Mouse (Mus musculus) large intestine, adult 2 months (tissue): Measurements from ENCODE around the gene Psen2. TPM values are rescaled to one million over a fixed set of nuclear protein-coding genes. Genes with fewer than 3 reads are reported as not detected.

ENCODE experiments used
- DNase-seq: peaks from one replicate; pipeline ENCODE4 v3.0.0-alpha.2; 2012; ENCODE audit warnings: low read depth, low spot score
- WGBS: fragments of 180-500 bp; shearing (Covaris S2); methylation state at CpG from one replicate; pipeline ENCODE4 v1.1.7; 2018; 5-methylcytosine and 5-hydroxymethylcytosine counted together
- polyA plus RNA-seq: library from polyadenylated mRNA; depleted of rRNA; stranded (reverse); fragments of >200 nt; gene quantifications from 2 replicates; pipeline ENCODE4 v1.2.3, GENCODE M21; 2012; rRNA removed

Psen2 gene
- 31.5 and 32.6 TPM in 2 replicates for polyA plus RNA-seq

DNA sequence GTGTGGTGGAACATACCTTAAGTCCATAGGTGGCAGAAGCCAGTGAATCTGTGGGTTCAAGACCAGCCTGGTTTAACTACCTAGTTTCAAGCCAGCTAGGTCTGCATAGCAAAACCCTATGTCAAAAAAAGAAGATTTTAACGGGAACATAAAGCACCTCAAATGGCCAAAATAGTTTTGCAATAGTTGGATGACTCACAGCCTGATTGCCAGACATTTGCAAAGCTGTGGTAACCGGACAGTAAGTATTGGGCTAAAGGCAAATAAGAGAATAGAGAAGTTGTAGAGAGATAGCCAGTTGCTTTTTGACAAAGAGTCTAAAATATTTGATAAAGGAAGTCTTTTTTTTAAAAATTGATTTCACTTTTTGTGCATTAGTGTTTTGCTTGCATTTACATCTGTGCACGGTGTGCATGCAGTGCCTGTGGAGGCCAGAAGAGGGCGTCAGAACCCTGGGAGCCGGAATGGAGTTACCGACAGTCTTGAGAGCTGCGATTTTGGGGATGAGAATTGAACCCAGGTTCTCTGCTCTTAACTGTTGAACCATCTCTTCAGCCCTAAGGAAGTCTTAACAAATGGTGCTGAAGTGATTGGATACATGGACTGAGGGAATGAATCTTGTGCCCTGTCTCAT is at the start of gene Psen2:
TSS of gene Psen2 (minus strand) at position 75 of the 634 bp plus-strand sequence.
- WGBS: 44% methylated on average over 7 of the region's 7 CpGs
- DNase-seq: no peak

DNA sequence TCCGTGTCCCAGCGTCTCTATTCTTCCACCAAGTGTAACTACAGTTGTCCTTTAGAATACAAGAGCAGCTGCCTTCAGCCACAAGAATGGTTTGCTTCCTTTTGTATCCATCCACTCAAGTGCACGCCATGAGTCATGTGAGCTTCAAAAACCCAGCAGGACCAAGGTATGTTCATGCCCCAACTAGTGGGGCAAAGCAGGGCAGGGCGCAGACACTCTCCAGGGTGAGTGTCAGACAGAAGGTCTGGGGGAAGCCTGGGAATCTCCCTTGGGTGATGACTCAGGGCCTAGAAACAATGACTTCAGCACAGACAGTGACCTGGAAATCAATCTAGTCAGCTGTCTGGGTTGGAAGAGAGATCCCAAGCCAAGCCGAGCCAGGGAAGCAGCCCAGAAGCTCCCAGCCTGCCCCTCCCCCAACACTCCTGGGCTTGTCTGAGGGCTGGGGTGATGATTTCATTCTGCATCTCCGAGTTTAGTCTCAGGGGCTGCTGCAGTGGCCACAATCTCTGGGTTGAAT is 49.6 kb upstream of the Psen2 start:
- no peak for DNase-seq
- WGBS: 56% methylated on average over 6 of the region's 6 CpGs

DNA sequence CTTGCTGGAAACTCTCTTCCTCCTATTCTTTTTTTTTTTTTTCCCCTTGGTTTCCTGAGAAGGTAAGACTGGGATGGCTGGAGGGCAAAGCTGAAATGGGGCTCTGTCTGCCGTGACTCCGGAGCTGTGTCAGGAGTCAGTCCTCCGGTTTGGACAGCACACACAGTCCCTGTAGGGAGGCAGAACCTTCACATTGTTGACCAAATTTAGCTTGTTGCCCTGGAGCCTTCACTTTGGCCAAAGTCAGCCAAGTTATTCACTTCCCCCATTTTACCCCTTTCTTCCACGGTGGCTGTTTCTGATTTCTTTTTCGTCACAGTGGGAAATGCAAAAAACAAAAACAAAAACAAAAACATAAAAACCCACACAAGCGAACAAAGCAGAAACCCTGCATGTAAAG is 49.0 kb upstream of the Psen2 start:
- WGBS: 83% methylated on average over 6 of the region's 6 CpGs
- no peak for DNase-seq

DNA sequence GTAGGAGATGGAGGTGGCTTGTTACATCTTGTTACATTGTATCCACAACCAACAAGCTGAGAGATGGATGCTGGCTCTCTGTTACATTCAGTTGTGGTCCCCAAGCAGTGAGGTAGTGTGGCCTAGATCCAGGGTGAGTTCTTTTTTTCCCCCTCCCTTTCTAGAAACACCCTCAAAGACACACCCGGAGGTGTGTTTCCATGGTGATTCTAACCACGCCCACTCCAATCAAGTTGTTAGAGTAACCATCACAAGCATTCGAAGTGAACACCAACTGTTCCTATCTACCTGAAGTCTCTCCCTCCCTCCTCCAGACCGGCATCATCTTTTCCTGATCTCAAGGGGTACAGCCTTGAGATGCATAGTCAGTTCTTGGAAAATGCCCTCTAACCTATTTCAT is 45.7 kb upstream of the Psen2 start:
- no peak for DNase-seq
- WGBS: 31% methylated on average over 4 of the region's 4 CpGs

DNA sequence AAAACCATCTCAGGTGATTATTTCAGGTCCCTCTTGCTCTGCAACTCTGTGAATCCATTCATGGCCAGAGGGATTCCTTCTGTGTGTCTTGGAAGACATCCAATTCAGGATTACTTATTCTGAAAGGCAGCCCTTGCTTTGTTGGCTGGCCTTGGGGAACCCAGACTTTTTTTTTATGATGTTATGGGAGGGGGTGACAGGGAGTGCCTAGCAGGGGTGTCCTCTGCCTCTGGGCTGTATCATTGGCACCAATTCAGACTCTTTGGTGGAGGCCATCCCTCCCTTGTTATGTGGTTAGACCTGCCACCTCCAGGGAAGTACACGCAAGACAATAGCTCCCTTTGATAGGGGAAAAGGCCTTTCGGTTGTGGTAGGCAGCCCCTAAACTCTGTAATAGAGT is 44.4 kb upstream of the Psen2 start:
- no peak for DNase-seq
- WGBS: 26% methylated on average over 2 of the region's 2 CpGs

DNA sequence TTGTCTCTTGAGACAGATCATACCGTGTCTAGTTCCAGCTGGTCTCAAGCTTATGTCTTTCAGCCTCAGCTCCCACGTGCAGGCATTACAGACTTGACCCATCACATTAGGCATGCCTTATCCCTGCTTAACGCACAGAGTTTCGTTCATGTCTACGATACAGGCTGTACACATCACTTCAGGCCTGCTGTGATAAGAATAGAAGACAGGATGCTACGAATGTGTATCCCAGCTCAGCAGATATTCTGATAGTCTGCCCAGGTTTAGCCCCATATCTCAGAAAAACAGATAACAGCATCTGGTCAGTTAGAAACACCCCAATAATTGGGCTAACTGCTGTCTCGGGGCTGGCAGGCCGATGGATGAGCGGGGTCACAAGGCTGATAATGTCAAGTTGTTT is 43.7 kb upstream of the Psen2 start:
- 81% methylated on average over 9 of the region's 9 CpGs for WGBS
- DNase-seq: no peak

DNA sequence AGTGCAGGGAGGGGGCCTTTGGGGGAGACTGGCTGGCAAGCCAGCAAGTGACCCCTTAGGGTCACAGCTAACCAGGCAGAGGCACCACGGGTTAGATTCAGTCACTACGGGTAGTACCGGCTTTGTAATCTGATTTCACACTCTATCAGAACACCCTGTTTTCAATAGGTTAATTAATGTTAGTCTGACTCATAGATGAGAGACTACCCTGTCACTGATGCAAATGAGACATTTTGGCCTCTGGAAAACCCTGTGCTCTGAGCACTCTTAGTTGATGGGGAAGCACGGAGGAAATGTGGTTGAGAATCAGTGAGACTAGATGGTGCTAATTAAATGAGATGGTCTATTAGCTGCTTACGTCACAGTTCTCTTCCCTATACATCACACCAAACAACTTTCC is 40.4 kb upstream of the Psen2 start:
- WGBS: 92% methylated on average over 5 of the region's 5 CpGs
- DNase-seq: no peak

DNA sequence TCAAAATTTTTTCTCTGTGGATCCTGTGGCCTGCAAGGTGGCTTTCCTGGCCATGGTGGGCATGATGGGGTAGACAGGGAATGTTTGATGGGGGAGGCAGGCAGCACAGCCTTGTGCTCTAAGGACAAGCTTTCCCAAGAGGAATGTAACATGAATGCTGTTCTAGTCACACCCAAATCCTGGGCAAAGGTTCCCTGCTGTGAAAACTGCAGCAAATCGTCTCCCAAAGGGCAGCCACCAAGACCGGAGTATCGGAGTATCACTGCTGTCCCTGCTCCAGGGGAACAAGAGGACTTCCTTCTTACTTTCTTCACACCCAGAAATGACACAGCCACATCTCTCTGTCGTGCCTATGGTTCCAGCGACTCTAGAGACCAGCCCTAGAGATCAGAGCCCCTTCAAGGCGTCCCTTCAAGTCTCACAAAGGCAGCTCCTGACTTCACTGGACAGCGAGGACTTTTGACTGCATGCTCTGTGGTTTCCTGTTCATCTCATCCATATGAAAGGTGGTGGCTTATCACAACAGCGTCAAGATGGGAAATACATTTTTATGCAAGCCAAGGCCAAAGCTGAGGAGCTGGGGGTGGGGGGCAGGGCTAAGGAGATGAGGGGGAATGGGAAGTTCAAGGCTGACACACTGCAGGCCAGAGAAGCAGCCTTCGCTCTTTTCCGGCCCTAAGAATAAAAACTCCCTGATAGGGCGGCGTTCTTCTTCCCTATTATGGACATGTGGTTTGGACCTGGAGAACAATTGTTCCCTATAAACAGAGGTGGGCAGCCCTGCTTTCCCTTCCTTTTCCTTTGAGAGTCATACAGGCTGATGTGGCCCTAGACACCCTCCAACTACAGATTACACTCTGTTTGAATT is 39.2 kb upstream of the Psen2 start:
- no peak for DNase-seq
- WGBS: 20% methylated on average over 12 of the region's 12 CpGs

DNA sequence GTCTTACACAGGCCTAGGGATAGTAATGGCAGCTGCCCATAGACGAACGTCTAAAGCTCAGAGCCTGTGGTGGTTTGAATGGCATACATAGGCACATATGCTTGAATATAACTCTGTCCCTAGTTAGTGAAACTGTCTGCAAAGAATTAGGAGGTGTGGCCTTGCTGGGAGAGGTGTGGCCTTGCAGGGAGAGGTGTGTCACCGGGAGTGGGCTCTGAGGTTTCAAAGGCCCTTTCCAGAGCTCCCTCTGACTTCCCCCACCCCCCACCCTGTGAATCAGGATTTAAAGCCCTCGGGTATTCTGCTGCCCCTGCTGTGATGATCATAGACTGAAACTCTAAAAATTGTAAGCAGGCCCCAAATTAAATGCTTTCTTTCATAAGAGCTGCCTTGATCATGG is 37.8 kb upstream of the Psen2 start:
- no peak for DNase-seq
- 38% methylated on average over 4 of the region's 4 CpGs for WGBS

DNA sequence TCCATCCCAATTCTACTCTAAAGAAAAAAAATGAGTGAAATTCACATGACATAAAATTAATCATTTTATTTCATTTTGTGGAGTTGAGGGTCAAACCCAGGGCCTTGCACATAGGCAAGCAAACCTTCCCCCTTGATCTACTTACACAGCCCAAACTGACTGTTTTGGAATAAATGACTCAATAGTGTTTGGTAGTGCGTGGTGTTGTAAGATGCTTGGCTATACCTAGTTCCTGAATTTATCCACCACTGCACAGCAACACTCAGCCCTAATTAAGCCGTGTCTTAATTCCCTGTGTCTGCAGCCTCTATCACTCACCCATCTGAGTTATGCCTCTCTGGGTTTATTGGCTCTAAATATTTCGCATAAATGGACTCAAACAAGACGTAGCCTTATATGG is 37.1 kb upstream of the Psen2 start:
- 85% methylated on average over 4 of the region's 4 CpGs for WGBS
- no peak for DNase-seq

DNA sequence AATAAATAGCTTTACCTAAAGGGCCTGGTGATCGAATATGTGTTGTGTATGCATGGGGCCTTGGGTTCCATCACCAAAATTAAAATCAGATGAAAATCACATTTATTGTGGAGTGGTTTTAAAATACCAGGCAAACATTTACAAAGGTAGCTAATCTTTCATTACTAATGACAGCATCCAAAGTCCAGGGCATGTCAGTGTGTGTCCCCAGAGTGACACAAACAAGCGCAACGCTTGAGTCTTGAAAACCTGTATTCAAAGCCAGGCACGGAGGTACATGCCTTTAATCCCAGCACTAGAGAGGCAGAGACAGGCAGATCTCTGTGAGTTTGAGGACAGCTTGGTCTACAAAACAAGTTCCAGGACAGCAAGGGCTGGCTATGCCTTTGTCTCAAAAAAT is 36.5 kb upstream of the Psen2 start:
- WGBS: 95% methylated on average over 4 of the region's 4 CpGs
- no peak for DNase-seq

DNA sequence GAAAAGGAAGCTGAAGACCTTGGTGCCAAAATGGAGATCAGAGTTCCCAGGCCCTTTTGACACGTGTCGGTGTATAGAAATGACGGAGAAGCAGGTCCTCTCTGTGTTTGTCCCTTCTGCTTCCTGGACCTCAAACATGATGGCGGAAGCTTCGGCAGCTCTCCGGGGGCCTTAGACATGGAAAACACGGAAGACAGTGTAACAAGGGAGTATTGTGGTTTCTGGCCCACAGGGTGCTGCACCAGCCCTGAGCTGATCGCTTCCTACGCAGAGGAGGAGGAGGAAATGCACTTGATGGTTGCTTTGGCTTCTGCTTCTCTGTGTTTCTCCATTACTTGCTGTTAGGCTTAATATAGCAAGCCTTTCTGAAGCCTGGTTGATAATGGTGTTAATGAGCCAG is 32.9 kb upstream of the Psen2 start:
- no peak for DNase-seq
- WGBS: 84% methylated on average over 9 of the region's 9 CpGs

DNA sequence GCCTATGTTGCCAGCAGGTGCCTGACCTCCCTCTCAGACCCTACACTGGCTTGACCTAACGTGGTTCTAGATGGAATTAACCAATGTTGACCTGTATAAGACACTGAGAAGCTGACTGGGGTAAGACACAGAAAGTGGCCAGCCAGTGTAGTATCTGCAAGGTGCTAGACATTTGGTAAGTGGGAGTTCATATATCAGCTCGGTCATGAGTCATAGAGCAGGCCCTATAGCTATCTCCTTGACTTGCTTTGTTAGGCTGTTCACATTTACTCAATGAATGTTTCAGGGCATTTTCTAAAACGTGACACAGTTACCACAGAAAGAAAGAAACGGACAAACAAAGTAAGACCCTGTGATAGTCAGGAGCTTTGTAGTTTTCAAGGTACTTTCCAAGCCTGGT is 27.1 kb upstream of the Psen2 start:
- WGBS: 94% methylated on average over 4 of the region's 4 CpGs
- DNase-seq: no peak

DNA sequence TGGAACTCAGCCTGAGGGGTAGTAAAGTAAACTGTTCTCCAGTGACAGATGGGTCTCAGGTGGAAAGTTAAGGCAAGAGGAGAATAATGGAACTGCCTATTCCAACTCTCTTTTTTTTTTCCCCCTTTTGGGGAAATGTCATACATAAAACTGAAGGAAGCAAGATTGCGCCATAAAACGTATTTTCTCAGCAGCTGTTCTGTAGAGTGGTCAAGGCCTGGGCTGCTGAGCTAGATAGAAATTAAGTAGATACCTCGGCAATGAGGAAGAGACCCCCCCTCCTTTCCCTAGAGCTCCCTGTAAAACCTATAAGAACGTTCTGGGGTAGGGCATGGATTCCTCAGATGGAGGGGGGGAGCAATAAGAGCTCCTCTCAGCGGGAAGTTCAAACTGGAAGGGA is 26.6 kb upstream of the Psen2 start:
- DNase-seq: no peak
- 56% methylated on average over 5 of the region's 5 CpGs for WGBS

DNA sequence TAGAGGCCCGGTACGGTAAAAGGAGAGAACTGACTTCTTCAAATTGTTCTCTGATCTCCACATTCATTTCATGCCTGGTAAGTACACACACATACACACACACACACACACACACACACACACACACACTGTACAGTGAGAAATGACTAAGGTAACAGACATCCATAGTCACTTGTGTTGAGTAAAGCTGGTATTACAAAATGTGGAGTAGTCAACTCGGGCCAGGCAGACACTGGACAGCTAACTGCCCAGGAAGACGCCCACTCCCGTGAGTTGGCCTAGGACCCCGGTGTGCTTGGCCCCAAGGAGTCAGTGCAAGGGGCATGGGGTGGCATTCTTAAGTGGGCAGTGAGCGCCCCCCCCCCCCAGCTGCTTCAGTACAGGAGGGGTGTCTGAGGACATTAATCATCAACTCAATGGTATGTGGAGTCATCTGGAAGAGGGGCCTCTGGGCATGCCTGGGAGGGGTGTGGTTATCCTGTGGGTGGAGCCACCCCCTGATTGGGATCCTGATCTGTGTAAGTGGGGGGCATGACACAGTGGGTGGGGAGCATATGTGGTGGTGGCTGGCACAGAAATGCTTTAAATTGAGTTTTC is 25.7 kb upstream of the Psen2 start:
- 85% methylated on average over 7 of the region's 7 CpGs for WGBS
- DNase-seq: no peak

DNA sequence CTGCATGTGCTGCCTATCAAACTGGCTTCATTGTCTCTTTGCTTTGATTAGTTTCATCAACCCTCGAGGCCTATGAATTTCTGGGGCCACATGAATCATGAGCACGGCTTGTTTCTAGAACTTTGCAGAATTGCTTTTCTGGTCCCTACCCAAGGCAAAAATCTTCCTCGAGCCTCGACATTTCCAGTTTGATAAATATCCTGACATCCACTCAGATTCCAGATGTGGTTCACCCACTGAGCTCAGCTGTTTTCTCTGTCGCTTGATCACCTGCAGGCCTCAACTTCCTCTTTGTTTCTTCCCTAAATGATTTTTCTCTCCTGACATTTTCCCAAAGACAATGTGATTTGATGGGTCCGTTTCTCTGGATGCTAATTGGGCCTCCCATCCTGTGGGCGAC is 25.0 kb upstream of the Psen2 start:
- WGBS: 87% methylated on average over 7 of the region's 7 CpGs
- DNase-seq: no peak

DNA sequence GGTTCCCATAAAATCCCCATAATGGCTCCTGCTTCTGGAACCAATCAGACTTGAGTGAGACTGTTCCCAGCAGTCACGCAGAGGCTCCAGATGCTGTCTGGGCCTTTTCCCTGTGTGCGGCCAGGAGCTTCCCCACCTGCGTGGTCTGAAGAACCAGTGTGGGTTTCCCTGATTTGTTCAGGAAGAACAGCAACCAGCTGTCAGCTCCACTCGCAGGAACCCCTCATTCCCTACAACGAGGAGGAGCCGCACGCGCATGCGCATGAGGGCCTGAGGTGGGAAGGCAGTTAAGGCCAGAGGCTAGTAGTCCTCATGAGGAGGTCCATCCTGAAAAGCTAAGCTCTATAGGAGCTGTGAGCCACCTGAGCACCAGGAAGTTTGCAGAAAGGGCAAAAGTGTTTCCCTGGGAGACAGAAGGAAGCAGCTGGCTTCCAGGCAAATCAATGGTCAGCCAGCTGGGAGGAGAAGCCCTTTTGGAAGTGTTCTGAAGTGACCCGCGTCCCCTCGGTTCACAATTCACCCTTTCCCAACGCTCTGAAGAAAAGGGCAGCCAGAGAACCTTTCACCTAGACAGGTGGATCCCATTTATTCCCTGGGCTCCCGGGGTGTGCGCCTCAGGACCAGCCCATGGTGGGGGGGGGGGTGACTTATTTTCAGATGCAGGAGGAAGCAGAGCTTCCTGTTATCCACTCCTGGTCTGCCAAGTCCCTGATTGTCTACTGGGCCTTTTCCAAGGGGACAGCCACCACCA is 23.0 kb upstream of the Psen2 start:
- 43% methylated on average over 15 of the region's 15 CpGs for WGBS
- no peak for DNase-seq

DNA sequence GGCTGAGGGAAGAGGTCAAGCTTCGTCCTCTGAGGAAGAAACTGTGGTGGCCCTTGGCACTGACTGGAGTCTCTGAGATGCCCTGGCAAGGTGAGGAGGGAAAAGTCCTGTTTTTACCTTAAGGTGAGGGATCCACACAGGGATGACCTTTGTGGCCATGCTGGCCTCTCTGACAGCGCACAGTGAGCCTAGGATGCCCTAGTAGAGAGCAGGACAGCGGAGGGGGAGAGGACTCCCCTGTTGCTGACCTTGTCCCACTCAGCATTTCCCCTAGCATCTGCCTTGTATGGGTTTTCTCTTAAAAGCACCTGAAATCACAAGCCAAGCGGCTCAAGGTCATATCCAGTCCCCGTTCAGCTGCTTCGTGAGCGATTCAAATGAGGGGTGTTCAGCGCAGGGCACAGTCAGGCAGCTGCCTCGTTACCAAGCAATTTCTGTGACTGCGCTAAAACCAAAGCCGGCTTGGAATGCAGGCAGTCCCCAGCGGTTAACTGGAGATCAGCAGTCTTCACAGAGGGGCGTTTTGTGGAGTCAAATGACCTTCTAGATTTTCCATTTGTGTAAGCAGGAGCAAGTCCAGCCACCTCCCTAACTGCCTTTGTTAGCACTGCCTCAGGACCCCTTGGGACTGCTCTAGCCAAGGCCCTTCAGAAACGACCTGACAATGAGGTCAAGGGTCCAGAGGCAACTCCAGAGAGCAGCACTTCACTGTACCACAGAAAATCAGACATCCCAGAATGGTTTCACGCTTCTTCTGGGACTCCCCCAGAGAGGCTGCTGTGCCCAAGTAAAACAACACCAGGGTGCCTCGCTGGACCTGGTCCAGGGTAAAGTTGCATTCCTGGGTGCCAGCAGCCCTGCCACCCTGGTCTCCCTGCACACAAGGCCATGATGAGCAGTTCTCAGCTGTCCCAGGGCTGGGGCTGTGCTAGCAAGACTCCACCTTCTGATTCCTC is 20.9 kb upstream of the Psen2 start:
- WGBS: 64% methylated on average over 16 of the region's 16 CpGs
- DNase-seq: no peak

DNA sequence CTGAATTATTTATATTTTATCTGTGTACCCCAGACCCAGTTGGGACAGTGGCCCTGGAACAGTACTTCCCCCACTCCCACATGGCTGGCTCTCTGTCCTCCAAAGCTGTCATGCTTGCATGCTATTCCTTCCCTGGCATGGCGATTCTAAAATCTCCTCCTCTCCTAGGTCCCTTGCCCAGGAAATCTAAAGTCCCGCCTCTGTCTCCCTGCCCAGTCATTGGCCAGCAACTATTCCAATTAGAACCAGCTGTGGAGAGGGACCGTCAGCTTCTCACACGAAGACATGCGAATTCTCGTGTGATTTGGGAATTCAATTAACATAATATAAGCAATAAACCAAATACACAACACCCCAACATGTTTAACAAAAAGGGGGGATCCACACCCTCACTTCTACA is 19.3 kb upstream of the Psen2 start:
- 67% methylated on average over 6 of the region's 6 CpGs for WGBS
- DNase-seq: no peak
